Mouse (Mus musculus) heart, embryonic 10.5 days (tissue): ENCODE data around the gene Uba7. TPM values are rescaled to one million over a fixed set of nuclear protein-coding genes. Genes with fewer than 3 reads are reported as not detected.
A peak's percentile ranks its signal among the peaks of the same experiment; 100 is the strongest.

Experiments
- DNase-seq: peaks from one replicate; pipeline ENCODE4 v3.0.0-alpha.2; 2017; ENCODE audit warnings: low spot score
- H3K27ac ChIP-seq: fragments of 300-500 bp; sonication (generic); 2 replicates; pipeline ENCODE4 v1.5.1; 2016; ENCODE audit warnings: mild to moderate bottlenecking
- H3K27me3 ChIP-seq: fragments of 300-500 bp; sonication (generic); 2 replicates; pipeline ENCODE4 v1.6.1; 2016; ENCODE audit warnings: mild to moderate bottlenecking; ENCODE audit not compliant: poor library complexity, insufficient read depth, severe bottlenecking
- H3K36me3 ChIP-seq: fragments of 300-500 bp; sonication (generic); 2 replicates; pipeline ENCODE4 v1.6.1; 2016; ENCODE audit warnings: mild to moderate bottlenecking, moderate library complexity
- H3K4me1 ChIP-seq: fragments of 300-500 bp; sonication (generic); 2 replicates; pipeline ENCODE4 v1.6.1; 2016; ENCODE audit warnings: mild to moderate bottlenecking
- H3K4me3 ChIP-seq: fragments of 300-500 bp; sonication (generic); 2 replicates; pipeline ENCODE4 v1.5.1; 2016; ENCODE audit warnings: mild to moderate bottlenecking, moderate library complexity
- H3K9me3 ChIP-seq: fragments of 300-500 bp; sonication (generic); 2 replicates; pipeline ENCODE4 v1.6.1; 2016; ENCODE audit warnings: mild to moderate bottlenecking, moderate library complexity
- WGBS: fragments of 180-500 bp; shearing (Covaris S2); methylation state at CpG from one replicate; pipeline ENCODE4 v1.1.7; 2016; 5-methylcytosine and 5-hydroxymethylcytosine counted together
- polyA plus RNA-seq: library from polyadenylated mRNA; unstranded; fragments of >200 nt; fragmentation: Nextera tagmentation; extraction: Ambion mirVana; gene quantifications from 2 replicates; pipeline ENCODE4 v1.2.1, GENCODE M21; 2016

Gene Uba7
- polyA plus RNA-seq, 1 experiment from 2014 or later = 29.4 TPM

DNA sequence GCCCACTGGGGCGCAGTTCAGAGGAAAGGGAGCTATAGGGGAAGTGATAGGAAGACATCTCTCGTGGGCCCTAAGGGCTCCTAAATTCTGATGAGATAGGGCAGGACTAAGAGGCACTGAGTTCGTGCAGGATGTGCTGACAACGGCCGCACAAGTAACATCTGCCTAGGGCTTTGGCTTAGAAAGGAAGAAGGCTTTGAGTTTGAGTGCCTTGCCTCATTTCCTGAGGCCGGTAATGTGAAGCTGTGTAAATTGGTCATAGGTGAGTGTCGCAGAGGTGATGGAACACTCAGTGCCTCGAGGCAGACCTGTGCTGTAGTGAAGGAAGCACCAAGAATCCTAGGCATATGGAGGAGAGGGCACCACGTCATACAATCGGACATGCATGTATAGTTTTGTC, 8.6 kb upstream of the Uba7 start:
- peak overlapping the region; percentile 4; the same call in 1 of the 2 replicates for H3K27ac ChIP-seq
- H3K4me3 ChIP-seq = no peak overlapping the region
- peaks cover 27% of the 10 kb centered on the region for H3K4me1 ChIP-seq

DNA sequence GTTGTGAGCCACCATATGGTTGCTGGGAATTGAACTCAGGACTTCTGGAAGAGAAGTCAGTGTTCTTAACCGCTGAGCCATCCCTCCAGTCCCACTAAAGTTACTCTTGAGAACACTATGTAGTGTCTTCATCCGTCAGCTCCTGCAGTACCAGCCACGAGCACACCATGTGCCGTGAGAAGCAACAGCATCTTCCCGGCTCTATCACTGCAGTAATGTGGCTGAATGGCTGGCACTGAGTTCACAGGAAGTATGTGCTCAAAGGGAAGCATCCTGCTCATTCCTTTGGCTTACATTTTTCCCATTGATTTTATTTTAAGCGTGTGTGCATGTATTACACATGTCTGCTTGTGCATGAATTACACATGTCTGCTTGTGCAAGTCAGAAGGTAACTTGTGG, 7.9 kb upstream of the Uba7 start:
- H3K36me3 ChIP-seq = peaks cover 71% of the 10 kb centered on the region
- H3K9me3 ChIP-seq = no peaks in the 10 kb centered on the region
- no peaks in the 10 kb centered on the region for H3K27me3 ChIP-seq
- 80% methylated on average over 6 of the region's 6 CpGs for WGBS
- no peak overlapping the region for H3K4me3 ChIP-seq
- no peak for DNase-seq
- no peak overlapping the region for H3K27ac ChIP-seq
- peaks cover 25% of the 10 kb centered on the region for H3K4me1 ChIP-seq

More for the DNA sequence above, 8.6 kb upstream of the Uba7 start:
- H3K9me3 ChIP-seq = no peaks in the 10 kb centered on the region
- WGBS = 81% methylated on average over 10 of the region's 10 CpGs
- H3K36me3 ChIP-seq = peaks cover 71% of the 10 kb centered on the region
- H3K27me3 ChIP-seq = no peaks in the 10 kb centered on the region
- DNase-seq = no peak

DNA sequence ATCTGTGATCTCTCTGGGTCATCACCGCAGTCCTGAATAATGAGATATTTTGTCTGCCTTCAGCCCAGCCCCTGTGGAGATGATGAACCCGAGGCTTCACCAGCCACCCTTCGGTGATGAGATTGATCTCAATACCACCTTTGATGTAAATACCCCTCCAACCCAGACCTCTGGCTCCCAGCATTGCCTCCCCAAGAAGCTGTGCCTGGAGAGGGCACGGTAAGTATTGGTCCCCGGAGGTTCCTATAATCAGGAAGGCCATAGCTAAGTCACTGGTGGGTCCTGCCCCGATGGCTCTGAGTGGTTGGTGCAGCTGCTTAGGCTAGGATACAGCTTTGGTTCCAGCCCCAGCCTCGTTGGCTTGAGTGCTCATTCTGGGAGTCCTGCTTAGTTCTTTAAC, 6.8 kb upstream of the Uba7 start:
- Histone ChIP-seq H3K4me3 (no peak overlapping the region), H3K27me3 (no peaks in the 10 kb centered on the region), H3K9me3 (no peaks in the 10 kb centered on the region), H3K4me1 (peaks cover 24% of the 10 kb centered on the region; the same call in 1 of the 2 replicates), H3K36me3 (peaks cover 66% of the 10 kb centered on the region), H3K27ac (no peak overlapping the region)
- DNase-seq = no peak
- 84% methylated on average over 7 of the region's 7 CpGs for WGBS

DNA sequence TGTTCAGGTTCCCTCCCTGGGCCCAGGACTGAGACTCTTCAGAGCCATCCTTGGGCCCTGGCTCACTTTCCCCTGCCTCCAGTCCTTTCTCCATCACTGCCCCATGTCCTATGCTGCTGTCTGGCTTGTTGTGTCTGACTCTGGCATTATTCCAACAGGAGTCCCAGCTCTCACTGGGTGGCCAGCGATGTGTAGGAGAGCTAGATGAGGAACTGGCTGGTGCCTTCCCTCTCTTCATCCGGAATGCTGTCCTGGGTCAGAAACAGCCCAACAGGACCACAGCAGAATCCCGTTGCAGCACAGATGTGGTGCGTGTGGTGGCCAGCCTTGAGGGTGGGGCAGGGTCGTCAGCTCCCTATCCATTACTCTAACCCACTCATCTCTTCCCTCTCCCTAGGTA, 5.0 kb upstream of the Uba7 start:
- H3K4me1 ChIP-seq = peaks cover 32% of the 10 kb centered on the region
- DNase-seq = no peak
- H3K9me3 ChIP-seq = no peaks in the 10 kb centered on the region
- 93% methylated on average over 5 of the region's 5 CpGs for WGBS
- H3K36me3 ChIP-seq = peaks cover 54% of the 10 kb centered on the region
- H3K4me3 ChIP-seq = no peak overlapping the region
- H3K27me3 ChIP-seq = no peaks in the 10 kb centered on the region
- peak overlapping the region; percentile 59; the same call in 1 of the 2 replicates for H3K27ac ChIP-seq

DNA sequence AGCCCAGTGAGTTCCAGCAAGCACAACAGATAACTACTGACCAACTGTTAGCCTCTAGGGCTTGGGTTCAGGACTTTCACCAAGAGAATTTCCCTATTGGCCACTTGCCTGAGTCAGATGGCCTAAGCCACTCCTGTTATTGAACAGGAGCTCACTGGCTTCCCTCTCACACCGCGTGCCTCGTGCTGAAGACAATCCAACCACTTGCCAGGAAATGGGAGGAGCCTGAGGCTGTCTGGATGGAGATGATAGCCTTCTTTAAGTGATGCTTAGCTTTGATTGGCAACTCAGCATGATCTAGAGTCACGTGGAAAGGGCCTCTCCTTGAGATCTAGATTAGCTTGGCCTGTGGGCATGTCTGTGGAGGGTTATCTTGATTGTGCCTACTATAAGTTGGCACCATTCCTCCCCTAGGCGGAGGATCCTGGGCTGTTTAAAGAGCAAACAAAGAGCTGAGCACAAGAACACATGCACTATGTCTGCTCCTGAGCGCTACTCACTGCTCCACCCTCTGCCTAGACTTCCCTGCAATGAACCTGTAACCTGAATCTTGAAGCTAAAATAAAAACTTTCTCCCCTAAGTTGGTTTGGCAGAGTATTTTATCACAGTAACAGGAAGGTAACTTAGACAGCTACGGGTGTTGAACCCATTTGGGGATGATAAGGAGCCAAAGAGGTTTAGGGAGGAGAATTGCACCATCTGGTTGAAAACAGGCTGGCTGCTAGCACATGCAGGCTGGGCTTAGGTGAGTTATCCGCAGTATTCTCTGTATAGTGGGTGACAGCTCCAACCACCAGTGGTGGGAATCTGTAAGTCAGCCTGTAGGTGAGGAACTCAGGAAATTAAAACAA, 3.4 kb upstream of the Uba7 start:
- Histone ChIP-seq H3K9me3 (no peaks in the 10 kb centered on the region), H3K27ac (peak overlapping the region; percentile 59), H3K4me3 (no peak overlapping the region), H3K4me1 (peaks cover 44% of the 10 kb centered on the region), H3K27me3 (no peaks in the 10 kb centered on the region), H3K36me3 (peaks cover 50% of the 10 kb centered on the region)
- DNase-seq = peak; percentile 91
- 55% methylated on average over 8 of the region's 8 CpGs for WGBS

DNA sequence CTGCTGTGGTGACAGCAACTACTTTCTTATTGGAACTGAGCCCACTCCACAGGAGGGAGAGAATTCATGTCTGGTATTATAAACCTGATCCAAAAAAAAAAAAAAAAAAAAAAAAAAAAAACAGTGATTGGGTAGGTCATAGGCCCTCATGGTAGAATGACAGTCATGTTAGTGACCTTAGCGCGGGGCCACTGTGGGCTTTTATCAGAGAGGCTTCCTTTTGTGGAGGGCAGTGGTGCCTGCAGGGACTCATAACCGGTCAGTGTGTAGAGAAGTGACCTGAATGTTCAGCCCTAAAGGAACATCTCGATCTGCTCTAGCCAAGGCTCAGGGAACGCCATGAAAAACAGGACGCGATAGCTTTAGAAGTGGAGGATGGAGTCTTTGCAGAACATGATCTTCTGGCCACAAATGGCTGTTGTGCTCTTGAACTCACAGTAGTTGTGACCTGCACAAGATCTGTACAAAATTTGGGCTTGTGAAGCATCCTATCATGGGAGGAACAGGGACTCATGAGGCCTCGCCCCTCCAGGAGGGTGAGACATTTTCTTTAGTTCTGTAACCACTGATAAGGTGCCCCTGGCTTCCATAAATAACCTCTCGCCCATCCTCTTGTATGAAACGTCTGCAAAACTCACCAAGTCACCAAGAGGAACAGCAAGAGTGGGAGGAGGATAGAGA, 674 bp upstream of the Uba7 start:
- Histone ChIP-seq H3K36me3 (peaks cover 51% of the 10 kb centered on the region), H3K4me1 (peaks cover 61% of the 10 kb centered on the region), H3K27me3 (no peaks in the 10 kb centered on the region), H3K27ac (peak overlapping the region; percentile 92), H3K9me3 (no peaks in the 10 kb centered on the region), H3K4me3 (peak overlapping the region; percentile 54)
- DNase-seq = peak; percentile 87
- WGBS = 36% methylated on average over 10 of the region's 10 CpGs

DNA sequence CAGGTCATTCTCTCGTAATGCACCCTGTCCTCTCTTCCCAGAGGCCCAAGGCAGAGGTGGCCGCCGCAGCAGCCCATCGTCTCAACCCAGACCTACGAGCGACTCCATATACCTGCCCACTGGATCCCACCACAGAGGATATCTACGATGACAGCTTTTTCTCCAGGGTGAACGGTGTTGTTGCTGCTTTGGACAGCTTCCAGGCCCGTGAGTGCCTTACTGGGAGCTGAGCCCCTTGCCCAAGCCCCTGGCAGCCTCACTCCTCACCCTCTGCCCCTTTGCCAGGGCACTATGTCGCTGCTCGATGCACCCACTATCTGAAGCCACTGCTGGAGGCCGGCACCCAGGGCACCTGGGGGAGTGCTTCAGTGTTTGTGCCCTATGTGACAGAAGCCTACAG, 3.5 kb downstream of the Uba7 start:
- no peaks in the 10 kb centered on the region for H3K9me3 ChIP-seq
- H3K27ac ChIP-seq = peak overlapping the region; percentile 92
- WGBS = 89% methylated on average over 12 of the region's 12 CpGs
- peaks cover 85% of the 10 kb centered on the region for H3K4me1 ChIP-seq
- H3K27me3 ChIP-seq = no peaks in the 10 kb centered on the region
- no peak overlapping the region for H3K4me3 ChIP-seq
- peaks cover 25% of the 10 kb centered on the region for H3K36me3 ChIP-seq
- no peak for DNase-seq

DNA sequence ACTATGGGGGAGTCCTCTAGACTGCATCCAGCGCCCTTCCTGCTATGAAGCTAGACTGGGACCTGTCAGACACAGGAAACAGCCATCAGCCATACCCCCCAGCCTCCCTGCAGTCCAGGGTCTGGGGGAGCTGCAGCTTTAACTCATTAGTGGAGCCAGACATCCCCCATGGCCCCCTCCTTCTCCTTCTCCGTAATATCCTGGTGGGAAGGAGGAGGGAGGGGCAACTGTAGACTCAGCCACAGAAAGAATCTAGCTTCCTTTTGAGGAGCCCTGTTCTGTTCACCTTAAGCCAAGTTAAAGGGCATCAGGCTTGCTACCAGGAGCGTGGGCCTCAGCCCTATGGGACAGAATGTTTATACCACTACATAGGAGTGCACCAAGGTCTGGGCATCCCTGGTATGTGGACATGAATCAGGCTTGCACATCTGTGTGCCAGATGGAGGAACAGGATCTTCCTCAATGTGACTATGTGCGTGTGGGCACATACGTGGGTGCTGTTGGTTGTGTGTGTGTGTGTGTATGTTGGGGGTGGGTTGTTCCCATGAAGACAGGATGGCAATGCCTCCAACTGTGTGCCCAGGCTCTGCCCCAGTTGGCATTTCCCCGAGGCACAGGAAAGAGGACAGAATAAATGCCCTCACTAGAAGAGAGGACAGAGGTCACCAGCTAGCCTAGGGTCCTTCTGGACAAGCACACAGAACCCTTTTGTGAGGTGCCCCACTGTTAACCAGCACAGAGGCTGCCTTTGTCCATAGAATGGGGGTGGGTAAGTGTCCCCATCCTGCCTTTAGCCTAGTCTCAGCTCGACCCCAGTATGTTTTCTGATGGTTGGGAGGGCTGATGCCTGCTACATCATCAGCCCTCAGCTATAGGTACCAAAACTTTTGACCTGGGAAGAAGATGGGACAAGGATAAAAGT, 6.6 kb downstream of the Uba7 start:
- 42% methylated on average over 7 of the region's 7 CpGs for WGBS
- H3K4me1 ChIP-seq = peaks cover 74% of the 10 kb centered on the region

DNA sequence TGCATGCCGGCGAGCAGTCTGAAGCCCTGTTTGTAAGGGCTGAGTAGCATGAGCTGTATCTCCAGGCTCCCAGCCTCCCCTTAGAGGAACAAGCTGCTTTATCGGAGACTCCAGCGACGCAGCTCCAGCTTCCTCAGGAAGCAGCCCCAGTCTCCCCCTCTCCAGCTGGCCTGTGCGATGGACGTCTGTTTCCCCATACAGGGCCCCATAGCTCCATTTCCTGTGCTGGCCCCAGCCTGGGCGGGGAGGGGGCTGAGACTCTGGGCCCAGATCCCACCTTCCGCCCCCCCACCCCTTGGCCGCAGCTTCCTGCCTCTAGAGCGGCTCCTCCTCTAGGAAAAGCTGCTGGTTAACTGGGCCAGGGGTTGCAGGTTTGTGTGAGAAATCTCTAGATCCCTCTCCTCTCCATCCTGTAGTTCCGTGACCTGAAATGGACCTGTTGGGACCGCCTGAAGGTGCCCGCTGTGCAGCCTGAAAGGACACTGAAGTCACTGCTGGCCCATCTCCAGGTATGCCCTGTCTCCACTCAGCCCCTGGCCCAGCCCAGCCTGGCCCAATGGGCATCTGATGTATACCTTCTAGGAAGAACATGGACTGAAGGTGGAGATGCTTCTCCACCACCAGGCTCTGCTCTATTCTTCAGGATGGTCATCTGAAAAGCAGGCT, 7.5 kb downstream of the Uba7 start, which contains the start of gene Gm20661:
Gene Gm20661, plus strand, starts transcription at position 378 of the 666 bp plus-strand sequence.
- Histone ChIP-seq H3K27ac (peak within 1 kb of the TSS; percentile 92), H3K27me3 (no peaks in the 10 kb centered on the region), H3K36me3 (peaks cover 27% of the 10 kb centered on the region), H3K4me3 (peak within 1 kb of the TSS; percentile 86), H3K4me1 (peaks cover 66% of the 10 kb centered on the region), H3K9me3 (no peaks in the 10 kb centered on the region)
- peak; percentile 96 for DNase-seq
- WGBS = 21% methylated on average over 14 of the region's 14 CpGs

More for the DNA sequence above, 6.6 kb downstream of the Uba7 start:
- Histone ChIP-seq H3K4me3 (peak overlapping the region; percentile 86), H3K36me3 (peaks cover 30% of the 10 kb centered on the region), H3K27ac (peak overlapping the region; percentile 92), H3K27me3 (no peaks in the 10 kb centered on the region), H3K9me3 (no peaks in the 10 kb centered on the region)
- peak; percentile 84 for DNase-seq

DNA sequence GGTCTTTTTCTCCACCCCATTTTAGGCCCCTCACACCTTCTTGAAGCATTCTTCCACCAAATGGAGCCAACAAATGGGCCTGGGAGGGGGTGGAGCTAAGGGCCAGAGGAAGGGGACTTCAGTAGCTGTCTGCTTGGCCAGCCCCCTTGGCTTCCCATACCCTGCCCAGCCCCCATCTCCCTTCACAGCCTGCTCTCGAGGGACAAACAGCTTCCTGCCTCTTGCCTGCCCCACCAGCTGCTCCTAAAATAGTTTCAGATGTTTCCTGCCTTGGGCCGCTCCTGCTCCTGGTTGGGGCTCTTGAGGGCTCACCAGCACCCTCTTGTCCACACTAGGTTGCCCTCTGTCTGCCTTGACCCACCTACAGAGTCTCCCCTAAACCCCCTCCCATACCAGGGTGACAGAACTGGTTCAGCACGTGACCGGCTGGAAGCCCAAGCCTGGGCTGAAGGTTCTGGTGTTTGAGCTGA, 8.2 kb downstream of the Uba7 start:
- no peaks in the 10 kb centered on the region for H3K9me3 ChIP-seq
- peaks cover 60% of the 10 kb centered on the region for H3K4me1 ChIP-seq
- WGBS = 4% methylated on average over 4 of the region's 4 CpGs
- peak overlapping the region; percentile 86 for H3K4me3 ChIP-seq
- peak overlapping the region; percentile 92 for H3K27ac ChIP-seq
- no peaks in the 10 kb centered on the region for H3K27me3 ChIP-seq
- peaks cover 24% of the 10 kb centered on the region for H3K36me3 ChIP-seq
- DNase-seq = peak; percentile 92

DNA sequence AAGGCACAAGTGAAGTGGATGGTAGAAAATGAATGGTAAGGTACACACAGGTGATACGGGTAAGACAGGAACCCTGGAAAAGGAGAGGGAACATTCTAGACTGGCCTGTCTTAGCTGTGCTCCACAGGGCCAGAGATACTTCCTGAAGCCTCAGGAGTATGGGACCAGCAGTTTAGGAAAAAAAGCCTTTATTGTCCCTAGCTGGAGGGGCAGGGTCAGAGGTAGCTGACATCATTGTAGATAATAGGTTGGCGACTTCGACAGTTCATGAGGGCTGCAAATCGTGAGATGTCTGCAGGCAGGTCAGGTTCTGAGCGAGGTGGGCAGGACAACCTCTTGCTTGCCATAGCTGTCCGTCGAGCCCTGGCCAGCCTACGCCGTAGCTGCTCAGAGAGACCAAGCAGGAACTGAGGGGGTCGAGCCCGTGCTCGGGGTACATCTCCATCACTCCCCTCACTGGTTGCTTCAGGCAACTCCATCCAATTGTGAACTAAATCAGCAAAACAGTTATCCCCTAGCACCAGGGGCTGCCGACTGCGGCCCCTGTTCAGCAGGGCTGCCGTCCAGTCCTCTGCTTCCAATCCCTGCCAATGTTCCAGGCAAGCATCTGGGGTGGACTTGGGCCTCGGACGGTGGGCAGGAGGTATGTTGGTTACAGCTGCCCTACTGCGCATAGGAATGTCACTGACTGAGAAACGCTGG, 8.9 kb downstream of the Uba7 start:
- Histone ChIP-seq H3K27ac (peak overlapping the region; percentile 92), H3K4me3 (peak overlapping the region; percentile 86), H3K27me3 (no peaks in the 10 kb centered on the region), H3K4me1 (peaks cover 60% of the 10 kb centered on the region), H3K36me3 (peaks cover 17% of the 10 kb centered on the region), H3K9me3 (no peaks in the 10 kb centered on the region)
- 48% methylated on average over 19 of the region's 19 CpGs for WGBS
- DNase-seq = no peak
